Mouse (Mus musculus): Measurements from ENCODE around the gene Atxn1.

DNA sequence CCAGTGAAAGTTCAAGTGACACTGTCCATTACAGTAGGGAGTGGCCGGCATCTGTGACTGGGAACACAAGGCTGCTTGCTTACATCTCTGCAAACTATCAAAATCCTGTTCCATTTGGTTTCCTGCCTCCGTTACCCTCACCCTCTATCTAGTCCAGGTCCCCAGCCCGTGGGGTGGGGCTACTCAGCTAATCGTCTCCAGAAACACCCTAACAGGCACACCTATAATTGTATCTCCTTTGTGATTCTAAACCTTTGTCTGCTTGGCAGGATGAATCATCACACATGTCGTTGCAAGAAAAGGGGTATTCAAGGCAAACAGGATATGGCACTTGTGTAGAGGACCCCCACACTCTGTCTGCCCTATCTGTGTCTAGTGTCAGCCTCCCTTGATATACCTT is 417.3 kb downstream of the Atxn1 start:
- TF ChIP-seq CTCF (IDR thresholded peaks at IDR 0.05) (no peak), EP300 (IDR thresholded peaks at IDR 0.05) (no peak)

Data from lung, postnatal 0 days (tissue).